Mouse (Mus musculus) C3H10T1/2 (cell line): Measurements from ENCODE around the gene App. TPM values are rescaled to one million over a fixed set of nuclear protein-coding genes. Genes with fewer than 3 reads are reported as not detected.

Experiments used
- polyA plus RNA-seq, 2 experiments: library from polyadenylated mRNA; unstranded; fragments of >200 nt; fragmentation: generic; extraction: Trizol; gene quantifications; one replicate each; pipeline ENCODE4 v1.2.1; 2012; ENCODE audit warnings: missing spikeins in 2 of 2

The App gene
- 100 to 1,000 TPM in 1 of 2 experiments, 10 to 100 TPM in 1; 11.2 to 307 TPM for polyA plus RNA-seq

DNA sequence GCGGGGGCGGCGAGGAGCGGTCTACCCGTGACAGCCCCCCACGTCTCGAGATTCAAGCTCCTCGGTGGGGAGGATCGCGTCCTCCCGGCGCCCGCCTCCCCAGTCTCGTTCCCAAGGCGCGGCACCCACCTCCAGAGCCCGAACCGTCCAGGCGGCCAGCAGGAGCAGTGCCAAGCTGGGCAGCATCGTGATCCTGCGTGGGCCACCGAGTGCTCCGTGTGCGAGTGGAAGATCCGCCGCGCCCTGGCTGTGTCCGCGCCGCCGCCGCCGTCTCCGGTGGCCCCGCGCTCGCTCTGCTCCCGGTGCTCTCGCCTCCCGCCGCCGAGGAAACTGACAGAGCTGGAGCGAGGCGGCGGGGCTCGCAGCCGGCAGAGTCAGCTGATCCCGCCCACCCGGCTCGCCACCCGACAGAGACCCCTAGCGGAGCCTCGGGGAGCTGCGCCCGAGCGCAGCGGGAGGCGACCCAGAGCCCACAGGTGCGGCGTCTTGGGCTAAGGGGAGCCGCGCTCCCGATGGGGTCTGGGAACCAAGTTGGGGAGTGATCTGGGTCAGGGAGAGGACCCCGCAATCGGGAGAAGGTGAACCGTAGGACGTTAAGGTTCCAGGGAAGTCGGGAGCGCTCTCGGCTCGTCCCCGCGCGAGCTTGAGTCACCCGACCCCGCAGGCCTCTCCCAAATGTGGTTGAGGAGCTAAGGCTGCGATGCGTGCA, at the start of gene App:
TSS of gene App (minus strand) at position 394 of the 709 bp plus-strand sequence.

